Comparison of ENCODE assay signal across 10 mouse cellular contexts in genomic region chr8:121027787-121028186, GRCm38 (mm10). TPM values are rescaled to one million over a fixed set of nuclear protein-coding genes. Genes with fewer than 3 reads are reported as not detected.
DNase-seq lines count a peak whose midpoint lies in the region; ATAC-seq and TF ChIP-seq lines count a peak whose summit lies in the region.
"Had no signal": no experiment of that assay in that cellular context is flagged by ENCODE, and none has a peak within 500 bp of the region (broad histone marks: within the 10 kb centered on the region; RNA-seq: fewer than 3 reads in every experiment).

No protein-coding gene starts in this region.

- H3K4me2 ChIP-seq in intestine, embryonic 14.5 days (ENCODE audit: low read length): no peak overlapping the region
- no peak overlapping the region for H3K4me2 ChIP-seq in intestine, postnatal 0 days (replicated peaks; ENCODE audit: low read depth)
- no peak overlapping the region for H3K4me2 ChIP-seq in liver, embryonic 11.5 days
- H3K4me2 ChIP-seq: limb, embryonic 12.5 days had no signal

- H3K4me3 ChIP-seq in intestine, embryonic 14.5 days (ENCODE audit: low read depth, low read length): no peak overlapping the region
- no peak overlapping the region for H3K4me3 ChIP-seq in intestine, postnatal 0 days (ENCODE audit: low read depth, low read length)
- no peak overlapping the region for H3K4me3 ChIP-seq in liver, embryonic 11.5 days (ENCODE audit: low read depth, low read length)
- H3K4me3 ChIP-seq: limb, embryonic 12.5 days had no signal

- DNase-seq in intestine, embryonic 14.5 days (ENCODE audit: low spot score): peak; percentile 65
- DNase-seq in embryo, embryonic 11 days: peak; percentile 40
- DNase-seq in heart, postnatal 25 days (ENCODE audit: low spot score): peak; percentile 44
- DNase-seq in lung, postnatal 10 days: peak; percentile 49
- DNase-seq in thymus, postnatal 14 days: no peak
- DNase-seq in cerebellum, adult 8-10 months: no peak
- no peak for DNase-seq in liver, embryonic 11.5 days (ENCODE audit: low spot score)

- no peak for TF ChIP-seq CTCF in intestine, postnatal 0 days (IDR thresholded peaks at IDR 0.05; ENCODE audit: low read depth)

- no peaks in the 10 kb centered on the region for H3K9me3 ChIP-seq in intestine, embryonic 14.5 days (ENCODE audit: control insufficient read depth, low read length)
- no peaks in the 10 kb centered on the region for H3K9me3 ChIP-seq in intestine, postnatal 0 days (ENCODE audit: control insufficient read depth)
- no peaks in the 10 kb centered on the region for H3K9me3 ChIP-seq in liver, embryonic 11.5 days (ENCODE audit: control insufficient read depth, low read length)
- H3K9me3 ChIP-seq: limb, embryonic 12.5 days had no signal

- H3K27me3 ChIP-seq in intestine, embryonic 14.5 days (replicated peaks; ENCODE audit: control insufficient read depth, insufficient read depth, low read length): no peaks in the 10 kb centered on the region
- H3K27me3 ChIP-seq in intestine, postnatal 0 days (replicated peaks; ENCODE audit: control insufficient read depth, insufficient read depth, low read length): no peaks in the 10 kb centered on the region
- H3K27me3 ChIP-seq in liver, embryonic 11.5 days (replicated peaks; ENCODE audit: control insufficient read depth, insufficient read depth, low read length): peaks cover 10% of the 10 kb centered on the region; the same call in 1 of the 2 replicates

- no peak overlapping the region for H3K9ac ChIP-seq in intestine, embryonic 14.5 days (ENCODE audit: low read length)
- no peak overlapping the region for H3K9ac ChIP-seq in intestine, postnatal 0 days (ENCODE audit: low read depth, low read length)
- H3K9ac ChIP-seq in liver, embryonic 11.5 days (ENCODE audit: low read depth, low read length): no peak overlapping the region
- H3K9ac ChIP-seq: limb, embryonic 12.5 days had no signal

- H3K4me1 ChIP-seq in intestine, embryonic 14.5 days (replicated peaks; ENCODE audit: control insufficient read depth, insufficient read depth, low read length): peaks cover 26% of the 10 kb centered on the region
- H3K4me1 ChIP-seq in intestine, postnatal 0 days (replicated peaks; ENCODE audit: control insufficient read depth, insufficient read depth, low read length): no peaks in the 10 kb centered on the region
- peaks cover 5% of the 10 kb centered on the region; the same call in 1 of the 2 replicates for H3K4me1 ChIP-seq in liver, embryonic 11.5 days (replicated peaks; ENCODE audit: control insufficient read depth, insufficient read depth, low read length)

- no peaks in the 10 kb centered on the region for H3K36me3 ChIP-seq in intestine, embryonic 14.5 days (ENCODE audit: control insufficient read depth, insufficient read depth, low read length)
- no peaks in the 10 kb centered on the region for H3K36me3 ChIP-seq in intestine, postnatal 0 days (ENCODE audit: control insufficient read depth, insufficient read depth)
- no peaks in the 10 kb centered on the region for H3K36me3 ChIP-seq in liver, embryonic 11.5 days (ENCODE audit: control insufficient read depth, insufficient read depth, low read length)
- H3K36me3 ChIP-seq: limb, embryonic 12.5 days had no signal

- peak overlapping the region; percentile 54; the same call in 1 of the 2 replicates for H3K27ac ChIP-seq in intestine, embryonic 14.5 days (ENCODE audit: low read depth)
- H3K27ac ChIP-seq in intestine, postnatal 0 days (ENCODE audit: low read depth, low read length): no peak overlapping the region
- H3K27ac ChIP-seq in liver, embryonic 11.5 days (ENCODE audit: low read depth, low read length): no peak overlapping the region
- H3K27ac ChIP-seq: limb, embryonic 12.5 days had no signal

- WGBS in intestine, embryonic 14.5 days: 18% methylated on average over 13 of the region's 13 CpGs
- WGBS in intestine, postnatal 0 days: 24% methylated on average over 13 of the region's 13 CpGs
- 28% methylated on average over 13 of the region's 13 CpGs for WGBS in liver, embryonic 11.5 days

- intact Hi-C loops in heart, postnatal 25 days (cut with DNase I): no loop called here

- ATAC-seq in intestine, embryonic 14.5 days (replicated peaks; ENCODE audit: low FRiP score, low TSS enrichment, low read depth): peak; percentile 58; the same call in 1 of the 2 replicates
- ATAC-seq in intestine, postnatal 0 days: no peak
- no peak for ATAC-seq in liver, embryonic 11.5 days (replicated peaks; ENCODE audit: low FRiP score)

RNA-seq across cellular contexts. Expression of gene Foxf1, which starts 56.4 kb away (rescaled TPM):
- polyA plus RNA-seq in intestine, embryonic 14.5 days (2014; fragmentation: Nextera tagmentation; extraction: Ambion mirVana): 129 and 149 TPM in 2 replicates
- polyA plus RNA-seq in intestine, postnatal 0 days (2015; fragmentation: Nextera tagmentation; extraction: Ambion mirVana): 49.8 and 50.1 TPM in 2 replicates
- total RNA-seq in heart, postnatal 25 days (2021): under 1 TPM in 1 of 2 experiments, not detected in 1; 0.20 TPM
- polyA plus RNA-seq in liver, embryonic 11.5 days (2014; fragmentation: Nextera tagmentation; extraction: Ambion mirVana): 37.6 and 37.8 TPM in 2 replicates
- total RNA-seq: CH12.LX had no signal

Comparison
In these comparisons a context has a peak if more than half of its experiments do, and no peak if none do; other contexts are left out.
1. DNase-seq: peak in intestine, embryonic 14.5 days (single experiment), embryo, embryonic 11 days (single experiment), heart, postnatal 25 days (single experiment) and lung, postnatal 10 days (single experiment); none in thymus, postnatal 14 days (single experiment), cerebellum, adult 8-10 months (single experiment) and liver, embryonic 11.5 days (single experiment).